Mouse (Mus musculus): ENCODE data around the gene Arhgap29. TPM values are rescaled to one million over a fixed set of nuclear protein-coding genes. Genes with fewer than 3 reads are reported as not detected.

Gene Arhgap29
- polyA plus RNA-seq, 1 experiment, result 13.7 TPM

DNA sequence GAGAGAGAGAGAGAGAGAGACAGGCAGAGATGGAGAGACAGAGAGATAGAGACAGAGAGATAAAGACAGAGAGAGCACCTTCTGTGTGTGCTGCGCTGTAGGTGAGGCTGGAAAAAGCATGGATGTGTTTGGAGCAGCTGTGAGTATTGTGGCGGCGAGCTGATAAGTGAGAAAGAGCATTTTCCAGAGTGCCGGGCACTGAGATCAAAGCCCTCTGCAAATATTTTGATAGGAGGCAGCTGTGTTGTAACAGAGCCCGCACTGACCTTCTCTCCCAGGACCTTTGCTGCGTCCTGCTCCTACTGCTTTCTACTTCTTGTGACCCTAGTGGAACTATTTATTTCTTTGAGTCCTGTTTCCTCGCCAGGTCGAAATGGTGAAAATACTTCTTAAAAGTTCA lies 45.7 kb upstream of the Arhgap29 start:
- H3ac ChIP-seq (ENCODE audit: control insufficient read depth, insufficient read length), result no peak overlapping the region
- H3K79me2 ChIP-seq (ENCODE audit: control insufficient read depth, insufficient read depth), result no peaks in the 10 kb centered on the region
- TF ChIP-seq POLR2A (IDR thresholded peaks at IDR 0.05; ENCODE audit: insufficient read length, low read depth) (no peak), TCF12 (IDR thresholded peaks at IDR 0.05; ENCODE audit: insufficient read depth, poor library complexity, severe bottlenecking) (no peak), SRF (IDR thresholded peaks at IDR 0.05; ENCODE audit: control insufficient read depth, insufficient read length, low read depth) (no peak), MAX (IDR thresholded peaks at IDR 0.05; ENCODE audit: low read depth) (no peak), POLR2AphosphoS2 (IDR thresholded peaks at IDR 0.05; ENCODE audit: insufficient read length, low read depth) (no peak), USF1 (IDR thresholded peaks at IDR 0.05; ENCODE audit: low read depth) (no peak), CEBPB (IDR thresholded peaks at IDR 0.05; ENCODE audit: insufficient read depth, poor library complexity, severe bottlenecking) (no peak), REST (IDR thresholded peaks at IDR 0.05; ENCODE audit: insufficient read depth, insufficient read length) (no peak), TCF3 (IDR thresholded peaks at IDR 0.05; ENCODE audit: insufficient read length, low read depth) (no peak), E2F4 (IDR thresholded peaks at IDR 0.05; ENCODE audit: insufficient read depth) (no peak), MYOD1 (IDR thresholded peaks at IDR 0.05; ENCODE audit: control insufficient read depth in 1 of 3, insufficient read length in 2 of 3, low read depth in 2 of 3) (no peak), MYOG (IDR thresholded peaks at IDR 0.05; ENCODE audit: control insufficient read depth in 1 of 3, insufficient read depth in 1 of 3, insufficient read length in 2 of 3, low read depth in 2 of 3) (no peak)
- no peaks in the 10 kb centered on the region for H3K36me3 ChIP-seq (ENCODE audit: control insufficient read depth, insufficient read depth)
- no peak overlapping the region for H3K4me3 ChIP-seq
- H3K27me3 ChIP-seq (ENCODE audit: control insufficient read depth, insufficient read depth, insufficient read length), result peaks cover 55% of the 10 kb centered on the region
- no peak overlapping the region for H3K4me2 ChIP-seq (ENCODE audit: low read depth)

DNA sequence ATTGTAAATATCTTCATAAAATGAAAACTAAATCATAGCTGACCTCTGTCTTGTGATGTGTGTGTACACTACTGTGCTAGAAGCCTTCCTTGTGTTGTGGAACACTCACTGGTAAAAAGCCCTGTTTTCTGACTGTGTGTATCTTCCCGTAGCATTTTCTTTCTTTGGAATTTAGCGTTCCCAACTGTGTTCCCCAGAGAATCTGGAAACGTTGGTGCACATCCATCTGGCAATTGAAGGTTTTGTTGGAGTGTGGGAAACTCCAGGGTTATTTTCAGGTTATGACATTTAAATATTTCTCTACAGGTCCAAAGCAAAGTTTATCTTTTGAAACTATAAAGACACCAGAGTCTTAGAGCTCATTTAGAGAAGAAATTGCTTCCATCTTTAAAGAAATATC lies 43.2 kb upstream of the Arhgap29 start:
- Histone ChIP-seq H3K27me3 (ENCODE audit: control insufficient read depth, insufficient read depth, insufficient read length) (peaks cover 63% of the 10 kb centered on the region), H3K4me2 (ENCODE audit: low read depth) (no peak overlapping the region), H3K36me3 (ENCODE audit: control insufficient read depth, insufficient read depth) (no peaks in the 10 kb centered on the region), H3K4me3 (no peak overlapping the region), H3ac (ENCODE audit: control insufficient read depth, insufficient read length) (no peak overlapping the region), H3K79me2 (ENCODE audit: control insufficient read depth, insufficient read depth) (no peaks in the 10 kb centered on the region)
- TF ChIP-seq CEBPB (IDR thresholded peaks at IDR 0.05; ENCODE audit: insufficient read depth, poor library complexity, severe bottlenecking) (no peak), MYOG (IDR thresholded peaks at IDR 0.05; ENCODE audit: control insufficient read depth in 1 of 3, insufficient read depth in 1 of 3, insufficient read length in 2 of 3, low read depth in 2 of 3) (no peak), POLR2A (IDR thresholded peaks at IDR 0.05; ENCODE audit: insufficient read length, low read depth) (no peak), TCF12 (IDR thresholded peaks at IDR 0.05; ENCODE audit: insufficient read depth, poor library complexity, severe bottlenecking) (no peak), MYOD1 (IDR thresholded peaks at IDR 0.05; ENCODE audit: control insufficient read depth in 1 of 3, insufficient read length in 2 of 3, low read depth in 2 of 3) (no peak), POLR2AphosphoS2 (IDR thresholded peaks at IDR 0.05; ENCODE audit: insufficient read length, low read depth) (no peak), USF1 (IDR thresholded peaks at IDR 0.05; ENCODE audit: low read depth) (no peak), TCF3 (IDR thresholded peaks at IDR 0.05; ENCODE audit: insufficient read length, low read depth) (no peak), MAX (IDR thresholded peaks at IDR 0.05; ENCODE audit: low read depth) (no peak), E2F4 (IDR thresholded peaks at IDR 0.05; ENCODE audit: insufficient read depth) (no peak), SRF (IDR thresholded peaks at IDR 0.05; ENCODE audit: control insufficient read depth, insufficient read length, low read depth) (no peak), REST (IDR thresholded peaks at IDR 0.05; ENCODE audit: insufficient read depth, insufficient read length) (no peak)

DNA sequence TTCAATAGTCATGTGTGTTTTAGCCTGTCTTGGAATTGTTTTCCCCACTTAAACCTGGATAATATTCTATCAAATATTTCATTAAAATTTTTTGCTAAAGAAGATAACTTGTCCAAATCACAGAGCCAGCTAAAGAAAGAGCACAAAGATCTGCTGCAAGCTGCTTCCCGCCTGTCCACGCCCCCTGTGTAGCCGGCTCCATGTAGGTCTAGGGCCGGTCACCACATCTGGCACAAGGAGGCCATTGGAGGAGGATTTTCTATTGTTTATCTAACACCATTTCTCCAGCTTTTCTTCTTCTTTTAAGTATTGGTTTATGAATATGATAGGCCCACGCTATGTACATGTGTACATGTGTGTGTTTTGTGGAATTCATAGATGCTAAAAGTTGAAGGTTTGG lies 38.9 kb upstream of the Arhgap29 start:
- no peaks in the 10 kb centered on the region for H3K36me3 ChIP-seq (ENCODE audit: control insufficient read depth, insufficient read depth)
- no peaks in the 10 kb centered on the region for H3K79me2 ChIP-seq (ENCODE audit: control insufficient read depth, insufficient read depth)
- no peak overlapping the region for H3ac ChIP-seq (ENCODE audit: control insufficient read depth, insufficient read length)
- TF ChIP-seq E2F4 (IDR thresholded peaks at IDR 0.05; ENCODE audit: insufficient read depth), result no peak
- no peak for TF ChIP-seq POLR2AphosphoS2 (IDR thresholded peaks at IDR 0.05; ENCODE audit: insufficient read length, low read depth)
- no peak for TF ChIP-seq USF1 (IDR thresholded peaks at IDR 0.05; ENCODE audit: low read depth)
- TF ChIP-seq MAX (IDR thresholded peaks at IDR 0.05; ENCODE audit: low read depth), result no peak
- TF ChIP-seq REST (IDR thresholded peaks at IDR 0.05; ENCODE audit: insufficient read depth, insufficient read length), result no peak
- no peak for TF ChIP-seq POLR2A (IDR thresholded peaks at IDR 0.05; ENCODE audit: insufficient read length, low read depth)
- TF ChIP-seq CEBPB (IDR thresholded peaks at IDR 0.05; ENCODE audit: insufficient read depth, poor library complexity, severe bottlenecking), result no peak
- no peak for TF ChIP-seq MYOG (IDR thresholded peaks at IDR 0.05; ENCODE audit: control insufficient read depth in 1 of 3, insufficient read depth in 1 of 3, insufficient read length in 2 of 3, low read depth in 2 of 3)
- no peak for TF ChIP-seq SRF (IDR thresholded peaks at IDR 0.05; ENCODE audit: control insufficient read depth, insufficient read length, low read depth)
- no peak for TF ChIP-seq MYOD1 (IDR thresholded peaks at IDR 0.05; ENCODE audit: control insufficient read depth in 1 of 3, insufficient read length in 2 of 3, low read depth in 2 of 3)
- no peak for TF ChIP-seq TCF12 (IDR thresholded peaks at IDR 0.05; ENCODE audit: insufficient read depth, poor library complexity, severe bottlenecking)
- TF ChIP-seq TCF3 (IDR thresholded peaks at IDR 0.05; ENCODE audit: insufficient read length, low read depth), result no peak
- peaks cover 45% of the 10 kb centered on the region for H3K27me3 ChIP-seq (ENCODE audit: control insufficient read depth, insufficient read depth, insufficient read length)
- H3K4me2 ChIP-seq (ENCODE audit: low read depth), result no peak overlapping the region
- H3K4me3 ChIP-seq, result no peak overlapping the region

- no peaks in the 10 kb centered on the region for H3K79me2 ChIP-seq (ENCODE audit: control insufficient read depth, insufficient read depth)
- no peak overlapping the region for H3K4me2 ChIP-seq (ENCODE audit: low read depth)
- TF ChIP-seq MYOG (IDR thresholded peaks at IDR 0.05; ENCODE audit: control insufficient read depth in 1 of 3, insufficient read depth in 1 of 3, insufficient read length in 2 of 3, low read depth in 2 of 3) (no peak), TCF3 (IDR thresholded peaks at IDR 0.05; ENCODE audit: insufficient read length, low read depth) (no peak), MAX (IDR thresholded peaks at IDR 0.05; ENCODE audit: low read depth) (no peak), REST (IDR thresholded peaks at IDR 0.05; ENCODE audit: insufficient read depth, insufficient read length) (no peak), USF1 (IDR thresholded peaks at IDR 0.05; ENCODE audit: low read depth) (no peak), SRF (IDR thresholded peaks at IDR 0.05; ENCODE audit: control insufficient read depth, insufficient read length, low read depth) (no peak), CEBPB (IDR thresholded peaks at IDR 0.05; ENCODE audit: insufficient read depth, poor library complexity, severe bottlenecking) (no peak)
- no peak overlapping the region for H3ac ChIP-seq (ENCODE audit: control insufficient read depth, insufficient read length)
- peaks cover 44% of the 10 kb centered on the region for H3K27me3 ChIP-seq (ENCODE audit: control insufficient read depth, insufficient read depth, insufficient read length)
- H3K4me3 ChIP-seq, result no peak overlapping the region
- H3K36me3 ChIP-seq (ENCODE audit: control insufficient read depth, insufficient read depth), result no peaks in the 10 kb centered on the region
Observed at GRCm38 (mm10) chr3:121914459-121915185, 37.7 kb upstream of the Arhgap29 start.

Data from myocyte (in vitro differentiated cells).